Mouse (Mus musculus) ES-Bruce4 (cell line): ENCODE results near the gene Tlk1. TPM values are rescaled to one million over a fixed set of nuclear protein-coding genes. Genes with fewer than 3 reads are reported as not detected.

Experiments
- H3K27ac ChIP-seq: 2 replicates; pipeline ENCODE4 v1.5.1; 2012; ENCODE audit warnings: low read length, inconsistent platforms; ENCODE audit not compliant: insufficient read depth
- H3K27me3 ChIP-seq: 2 replicates; pipeline ENCODE4 v1.6.1; 2012; ENCODE audit warnings: mild to moderate bottlenecking, low read length, inconsistent platforms; ENCODE audit not compliant: control insufficient read depth, poor library complexity, insufficient read depth, severe bottlenecking
- H3K36me3 ChIP-seq: 2 replicates; pipeline ENCODE4 v1.6.1; 2012; ENCODE audit warnings: inconsistent platforms, mild to moderate bottlenecking, low read length, moderate library complexity; ENCODE audit not compliant: control insufficient read depth, poor library complexity, insufficient read depth, severe bottlenecking
- H3K4me1 ChIP-seq: one replicate; pipeline ENCODE4 v1.8.1; 2011; ENCODE audit warnings: low read length; ENCODE audit not compliant: control insufficient read depth, insufficient read depth
- H3K4me3 ChIP-seq: 2 replicates; pipeline ENCODE4 v1.5.1; 2011; ENCODE audit warnings: low read depth, mild to moderate bottlenecking, low read length
- H3K9ac ChIP-seq: 2 replicates; pipeline ENCODE4 v1.6.1; 2012; ENCODE audit warnings: low read depth, mild to moderate bottlenecking, inconsistent platforms; ENCODE audit not compliant: poor library complexity, severe bottlenecking
- H3K9me3 ChIP-seq: replicated peaks from 2 replicates; pipeline ENCODE4 v1.6.1; 2012; ENCODE audit warnings: mild to moderate bottlenecking, low read length, inconsistent platforms; ENCODE audit not compliant: control insufficient read depth, poor library complexity, insufficient read depth, severe bottlenecking
- CTCF ChIP-seq: IDR thresholded peaks from one replicate; pipeline ENCODE4 v1.8.1; 2011; ENCODE audit warnings: low read depth, low read length
- EP300 ChIP-seq: IDR thresholded peaks from 2 replicates; pipeline ENCODE4 v1.6.1; 2011; ENCODE audit warnings: low read depth, low read length; ENCODE audit not compliant: insufficient read depth
- POLR2A ChIP-seq: IDR thresholded peaks from one replicate; pipeline ENCODE4 v1.8.1; 2011; ENCODE audit warnings: low read length; ENCODE audit not compliant: insufficient read depth
- polyA plus RNA-seq: library from polyadenylated mRNA; stranded (reverse); fragments of >200 nt; gene quantifications from 2 replicates; pipeline ENCODE4 v1.2.4, GENCODE M21; 2011; ENCODE audit warnings: low read depth; ENCODE audit not compliant: missing spikeins, insufficient read depth, insufficient read length

Gene Tlk1
- polyA plus RNA-seq, 1 experiment, result 83.4 TPM

DNA sequence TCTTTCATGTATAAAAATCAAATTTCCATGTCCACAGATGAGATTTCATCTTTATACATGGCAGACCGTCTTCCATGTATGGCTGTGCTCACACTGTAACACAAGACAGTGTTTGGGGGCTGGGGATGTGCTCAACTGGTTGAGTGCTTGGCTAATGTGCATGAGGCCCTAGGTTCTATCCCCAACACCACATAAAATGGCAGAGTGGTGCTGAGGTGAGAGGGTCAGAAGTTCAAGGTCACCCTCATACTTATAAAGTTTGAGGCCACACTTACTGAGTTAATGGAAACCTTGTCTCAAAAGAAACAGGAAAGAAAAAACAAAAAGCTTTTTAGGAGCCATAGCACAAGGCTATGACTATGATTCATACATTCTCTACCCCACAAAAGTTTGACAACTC lies 25.1 kb downstream of the Tlk1 start:
- H3K9me3 ChIP-seq, result 0 out of 2 replicates have a peak, but pooled peaks cover 2% of the 10 kb centered on the region
- no peaks in the 10 kb centered on the region for H3K36me3 ChIP-seq
- no peak overlapping the region for H3K9ac ChIP-seq
- H3K27me3 ChIP-seq, result no peaks in the 10 kb centered on the region
- H3K4me3 ChIP-seq, result no peak overlapping the region
- TF ChIP-seq EP300 (no peak), POLR2A (no peak), CTCF (no peak)
- H3K4me1 ChIP-seq, result peaks cover 6% of the 10 kb centered on the region
- H3K27ac ChIP-seq, result no peak overlapping the region

DNA sequence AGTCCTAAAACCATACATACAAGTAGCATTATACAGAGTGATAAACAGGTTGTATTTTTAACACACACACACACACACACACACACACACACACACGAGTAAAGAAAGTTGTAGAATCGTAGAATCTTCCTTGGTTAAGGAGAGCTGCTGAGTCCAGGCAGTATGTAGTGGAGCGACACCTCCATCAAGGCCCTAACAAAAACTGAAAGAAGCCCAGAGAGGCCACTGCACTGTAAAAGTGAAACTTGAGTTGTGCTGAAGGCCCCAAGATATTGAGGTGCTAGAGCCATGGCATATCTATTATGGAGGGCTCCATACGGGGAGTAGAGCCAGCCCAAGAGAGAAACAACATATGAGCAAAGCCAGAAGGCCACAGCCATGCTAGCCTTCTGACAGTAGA lies 32.3 kb downstream of the Tlk1 start:
- Histone ChIP-seq H3K4me3 (no peak overlapping the region), H3K27ac (no peak overlapping the region), H3K36me3 (peaks cover 7% of the 10 kb centered on the region), H3K9ac (no peak overlapping the region), H3K9me3 (no peaks in the 10 kb centered on the region), H3K4me1 (peaks cover 2% of the 10 kb centered on the region), H3K27me3 (no peaks in the 10 kb centered on the region)
- TF ChIP-seq CTCF, result no peak
- TF ChIP-seq POLR2A, result no peak
- no peak for TF ChIP-seq EP300

DNA sequence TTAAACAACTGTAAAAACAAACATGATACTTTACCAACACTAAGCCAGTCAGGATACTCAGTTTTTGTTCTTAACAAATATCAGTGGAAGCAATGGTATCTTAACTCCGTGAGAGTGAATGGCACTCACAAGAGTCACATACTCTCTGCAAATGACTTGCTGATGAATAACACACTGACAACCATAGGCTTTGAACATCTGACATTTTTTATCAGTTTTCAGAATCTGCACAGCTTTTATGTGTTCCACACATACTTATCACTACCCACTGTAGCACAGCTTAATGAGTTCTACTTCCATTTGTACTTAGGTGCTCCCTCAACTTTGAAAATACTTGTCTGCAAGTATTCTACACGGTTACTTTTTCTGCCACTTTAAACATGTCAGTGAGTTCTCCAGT lies 35.3 kb downstream of the Tlk1 start:
- H3K27ac ChIP-seq, result no peak overlapping the region
- H3K9ac ChIP-seq, result no peak overlapping the region
- H3K4me3 ChIP-seq, result no peak overlapping the region
- no peaks in the 10 kb centered on the region for H3K9me3 ChIP-seq
- TF ChIP-seq POLR2A, result no peak
- no peak for TF ChIP-seq EP300
- TF ChIP-seq CTCF, result no peak
- peaks cover 7% of the 10 kb centered on the region for H3K36me3 ChIP-seq
- no peaks in the 10 kb centered on the region for H3K4me1 ChIP-seq
- H3K27me3 ChIP-seq, result no peaks in the 10 kb centered on the region

DNA sequence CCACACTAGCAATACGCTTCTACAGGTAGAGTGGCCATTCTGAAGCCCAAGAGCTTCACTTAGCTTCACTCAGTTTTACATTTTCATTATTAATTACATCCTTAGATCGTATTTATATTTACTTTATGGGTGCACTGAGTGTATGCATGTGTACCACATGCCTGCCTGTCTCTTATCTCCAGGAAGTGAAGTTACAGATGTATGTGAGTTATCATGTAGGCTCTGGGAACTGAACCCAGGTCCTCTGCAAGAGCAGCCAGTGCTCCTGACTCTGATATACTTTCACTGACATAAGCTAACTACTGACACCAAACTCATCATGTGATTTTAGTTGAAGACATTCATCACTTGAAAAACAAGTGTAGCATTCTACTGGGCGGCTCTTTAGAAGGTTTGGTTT lies 36.2 kb downstream of the Tlk1 start:
- Histone ChIP-seq H3K4me3 (no peak overlapping the region), H3K27me3 (no peaks in the 10 kb centered on the region), H3K9me3 (no peaks in the 10 kb centered on the region), H3K9ac (no peak overlapping the region), H3K4me1 (no peaks in the 10 kb centered on the region), H3K36me3 (peaks cover under 1% of the 10 kb centered on the region), H3K27ac (no peak overlapping the region)
- no peak for TF ChIP-seq EP300
- no peak for TF ChIP-seq POLR2A
- TF ChIP-seq CTCF, result no peak

DNA sequence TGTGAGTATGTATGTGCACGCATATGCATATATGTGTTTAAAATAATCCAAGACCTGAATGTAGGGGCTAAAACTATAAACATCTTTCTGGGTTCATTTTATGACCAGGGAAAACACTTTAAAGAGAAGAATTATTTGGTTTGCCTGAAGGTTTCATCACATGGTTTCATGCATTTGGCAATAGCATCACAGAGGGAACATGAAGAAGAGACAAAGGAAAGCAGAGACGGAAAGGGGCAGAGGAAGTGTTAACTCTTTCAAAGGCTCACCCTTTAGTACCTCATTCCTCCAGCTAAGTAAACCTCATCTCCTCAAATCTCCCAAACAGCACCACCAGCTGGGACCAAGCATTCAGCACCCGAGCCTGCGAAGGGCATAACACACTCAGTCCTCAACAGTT lies 41.1 kb downstream of the Tlk1 start:
- H3K27me3 ChIP-seq, result no peaks in the 10 kb centered on the region
- no peaks in the 10 kb centered on the region for H3K9me3 ChIP-seq
- no peaks in the 10 kb centered on the region for H3K36me3 ChIP-seq
- no peak overlapping the region for H3K9ac ChIP-seq
- no peaks in the 10 kb centered on the region for H3K4me1 ChIP-seq
- H3K27ac ChIP-seq, result no peak overlapping the region
- H3K4me3 ChIP-seq, result no peak overlapping the region
- no peak for TF ChIP-seq CTCF
- no peak for TF ChIP-seq EP300
- no peak for TF ChIP-seq POLR2A

DNA sequence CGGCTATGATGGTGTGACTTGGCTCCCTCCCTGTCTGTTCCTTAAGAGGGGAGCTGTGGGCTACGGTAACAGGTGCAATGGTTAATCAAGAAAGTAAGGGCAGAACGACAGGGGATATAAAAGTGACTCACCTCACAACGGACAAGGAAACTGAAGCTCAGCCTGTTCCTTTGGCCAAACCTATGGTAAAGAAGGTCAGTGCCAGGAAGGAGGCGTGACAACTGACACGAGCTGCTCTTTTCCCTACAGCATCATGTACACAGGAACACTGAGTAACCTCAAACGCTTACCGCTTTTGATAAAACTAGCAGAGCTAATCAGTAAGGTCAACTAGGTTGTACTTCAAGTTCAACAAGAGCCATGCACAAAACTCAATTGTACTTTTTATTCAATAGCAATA lies 42.0 kb downstream of the Tlk1 start:
- Histone ChIP-seq H3K27me3 (no peaks in the 10 kb centered on the region), H3K4me3 (no peak overlapping the region), H3K4me1 (no peaks in the 10 kb centered on the region), H3K9ac (no peak overlapping the region), H3K27ac (no peak overlapping the region), H3K9me3 (no peaks in the 10 kb centered on the region), H3K36me3 (no peaks in the 10 kb centered on the region)
- TF ChIP-seq EP300 (no peak), POLR2A (no peak), CTCF (no peak)
